Mouse (Mus musculus): ENCODE measurements around the gene Chrna10.

GRCm38 (mm10) chr7:102102241-102102640 is 14.4 kb downstream of the Chrna10 start:
- TF ChIP-seq GATA1 (IDR thresholded peaks at IDR 0.05; ENCODE audit: low read length) = no peak
- TF ChIP-seq TAL1 (IDR thresholded peaks at IDR 0.05; ENCODE audit: low read length) = no peak

Data from erythroblast, embryonic 14.5 days (primary cell).